Mouse (Mus musculus) ES-Bruce4 (cell line): ENCODE measurements at regions not wholly inside any gene's neighbourhood (a gene's known extent, or its start where the extent isn't known, plus 50 kb on each side); places are given as distances from the start of the nearest gene placed in this dataset.

Experiments
- H3K27ac ChIP-seq: 2 replicates; pipeline ENCODE4 v1.5.1; 2012; ENCODE audit warnings: low read length, inconsistent platforms; ENCODE audit not compliant: insufficient read depth
- H3K27me3 ChIP-seq: 2 replicates; pipeline ENCODE4 v1.6.1; 2012; ENCODE audit warnings: mild to moderate bottlenecking, low read length, inconsistent platforms; ENCODE audit not compliant: control insufficient read depth, poor library complexity, insufficient read depth, severe bottlenecking
- H3K36me3 ChIP-seq: 2 replicates; pipeline ENCODE4 v1.6.1; 2012; ENCODE audit warnings: inconsistent platforms, mild to moderate bottlenecking, low read length, moderate library complexity; ENCODE audit not compliant: control insufficient read depth, poor library complexity, insufficient read depth, severe bottlenecking
- H3K4me1 ChIP-seq: one replicate; pipeline ENCODE4 v1.8.1; 2011; ENCODE audit warnings: low read length; ENCODE audit not compliant: control insufficient read depth, insufficient read depth
- H3K4me3 ChIP-seq: 2 replicates; pipeline ENCODE4 v1.5.1; 2011; ENCODE audit warnings: low read depth, mild to moderate bottlenecking, low read length
- H3K9ac ChIP-seq: 2 replicates; pipeline ENCODE4 v1.6.1; 2012; ENCODE audit warnings: low read depth, mild to moderate bottlenecking, inconsistent platforms; ENCODE audit not compliant: poor library complexity, severe bottlenecking
- H3K9me3 ChIP-seq: replicated peaks from 2 replicates; pipeline ENCODE4 v1.6.1; 2012; ENCODE audit warnings: mild to moderate bottlenecking, low read length, inconsistent platforms; ENCODE audit not compliant: control insufficient read depth, poor library complexity, insufficient read depth, severe bottlenecking
- CTCF ChIP-seq: IDR thresholded peaks from one replicate; pipeline ENCODE4 v1.8.1; 2011; ENCODE audit warnings: low read depth, low read length
- EP300 ChIP-seq: IDR thresholded peaks from 2 replicates; pipeline ENCODE4 v1.6.1; 2011; ENCODE audit warnings: low read depth, low read length; ENCODE audit not compliant: insufficient read depth
- POLR2A ChIP-seq: IDR thresholded peaks from one replicate; pipeline ENCODE4 v1.8.1; 2011; ENCODE audit warnings: low read length; ENCODE audit not compliant: insufficient read depth

GRCm38 (mm10) chr10:117534478-117534877 lies 94.8 kb upstream of the Cpm start:
- no peaks in the 10 kb centered on the region for H3K36me3 ChIP-seq
- no peak overlapping the region for H3K4me3 ChIP-seq
- no peaks in the 10 kb centered on the region for H3K27me3 ChIP-seq
- no peak for TF ChIP-seq CTCF
- no peak for TF ChIP-seq EP300
- TF ChIP-seq POLR2A, result no peak
- H3K9ac ChIP-seq, result no peak overlapping the region
- no peaks in the 10 kb centered on the region for H3K4me1 ChIP-seq
- H3K27ac ChIP-seq, result no peak overlapping the region
- no peaks in the 10 kb centered on the region for H3K9me3 ChIP-seq

GRCm38 (mm10) chr10:117533541-117534386 lies 95.5 kb upstream of the Cpm start:
- Histone ChIP-seq H3K27ac (no peak overlapping the region), H3K9me3 (no peaks in the 10 kb centered on the region), H3K4me3 (no peak overlapping the region), H3K9ac (no peak overlapping the region), H3K36me3 (no peaks in the 10 kb centered on the region), H3K4me1 (no peaks in the 10 kb centered on the region), H3K27me3 (no peaks in the 10 kb centered on the region)
- no peak for TF ChIP-seq EP300
- TF ChIP-seq POLR2A, result no peak
- TF ChIP-seq CTCF, result no peak

GRCm38 (mm10) chr10:117532750-117533540 lies 96.4 kb upstream of the Cpm start:
- Histone ChIP-seq H3K36me3 (no peaks in the 10 kb centered on the region), H3K4me1 (no peaks in the 10 kb centered on the region), H3K9ac (no peak overlapping the region), H3K27ac (no peak overlapping the region), H3K9me3 (no peaks in the 10 kb centered on the region), H3K4me3 (no peak overlapping the region), H3K27me3 (no peaks in the 10 kb centered on the region)
- TF ChIP-seq POLR2A, result no peak
- TF ChIP-seq CTCF, result no peak
- no peak for TF ChIP-seq EP300

DNA sequence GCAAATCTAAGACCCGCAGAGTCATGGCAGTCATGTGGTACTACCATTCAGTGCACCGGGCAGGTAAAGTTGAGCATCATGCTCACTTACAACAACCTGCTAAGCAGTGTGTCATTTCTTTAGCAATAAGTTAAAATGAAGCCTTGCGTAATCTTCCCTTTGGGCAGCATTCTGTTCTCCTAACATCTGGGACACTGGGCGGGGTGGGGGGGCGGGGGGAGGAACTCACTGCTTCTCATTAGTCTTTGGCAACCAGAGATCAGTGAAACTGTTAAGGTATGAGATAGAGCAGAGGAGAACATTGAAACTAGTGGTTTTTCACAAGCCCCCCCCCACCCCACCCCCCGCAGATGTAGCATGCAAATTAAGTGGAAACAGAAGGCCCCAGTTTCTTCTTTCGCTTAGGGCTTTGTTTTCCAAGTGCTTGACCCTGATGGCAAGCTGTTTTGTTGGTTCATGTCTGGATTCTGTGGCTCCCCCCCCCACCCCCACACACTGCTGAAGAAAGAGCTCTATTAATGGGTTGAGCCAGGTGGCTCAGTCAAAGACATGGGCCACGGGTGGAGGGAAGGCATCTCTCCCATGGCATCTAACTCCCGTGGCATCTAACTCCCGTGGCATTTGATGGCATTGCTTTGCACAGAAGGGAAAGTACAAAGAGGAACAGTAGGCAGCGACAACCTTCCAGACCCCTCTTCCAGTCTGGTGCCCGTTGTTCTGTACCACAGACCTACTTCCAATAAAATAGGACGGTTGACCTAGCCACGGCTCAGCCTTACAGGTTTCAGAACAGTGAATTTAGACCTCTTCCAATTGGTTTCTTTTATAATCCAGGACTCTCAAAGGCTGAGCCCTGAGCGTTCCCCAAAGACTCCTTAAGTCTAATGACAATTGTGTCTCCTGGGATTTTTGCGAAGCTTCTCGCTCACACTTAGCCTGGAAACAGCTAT lies 97.2 kb upstream of the Cpm start:
- TF ChIP-seq CTCF (no peak), EP300 (no peak), POLR2A (no peak)
- no peak overlapping the region for H3K27ac ChIP-seq

DNA sequence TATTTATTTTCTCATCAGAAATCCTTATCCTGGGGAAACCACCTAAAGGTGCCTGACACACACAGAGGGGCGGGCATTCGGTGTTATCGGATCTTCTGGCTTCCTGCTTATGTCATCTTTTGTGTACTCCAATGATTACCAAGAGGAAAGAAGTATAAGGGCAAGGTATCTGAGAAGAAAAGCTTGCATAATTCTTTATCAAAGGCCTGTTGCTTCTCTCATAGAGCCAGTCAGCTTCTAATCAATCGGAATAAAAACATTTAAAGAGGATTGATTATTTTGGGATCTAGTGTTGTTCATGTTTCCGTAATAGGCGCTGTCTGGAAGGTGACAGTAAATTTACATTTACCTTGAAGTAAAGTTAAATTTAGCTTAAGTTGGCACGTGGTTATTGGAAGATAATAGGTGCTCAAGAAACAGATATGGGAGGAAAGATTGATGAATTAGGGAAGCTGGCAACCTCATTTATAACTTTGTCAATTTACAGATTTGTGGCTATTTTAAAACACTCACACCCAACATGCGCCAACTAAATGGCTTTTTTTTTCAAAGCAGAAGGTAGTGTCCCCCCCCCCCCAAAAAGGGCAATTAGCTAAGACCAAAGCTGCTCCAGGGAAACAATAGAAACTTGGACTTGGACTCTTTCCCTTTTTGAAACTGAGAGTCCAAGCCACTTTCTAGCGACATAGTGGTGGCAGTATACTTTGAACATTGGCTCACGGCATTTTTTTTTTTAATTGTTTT lies 98.3 kb upstream of the Cpm start:
- Histone ChIP-seq H3K4me1 (no peaks in the 10 kb centered on the region), H3K27me3 (no peaks in the 10 kb centered on the region), H3K9me3 (no peaks in the 10 kb centered on the region), H3K9ac (no peak overlapping the region), H3K36me3 (no peaks in the 10 kb centered on the region), H3K4me3 (no peak overlapping the region), H3K27ac (no peak overlapping the region)
- no peak for TF ChIP-seq CTCF
- no peak for TF ChIP-seq EP300
- no peak for TF ChIP-seq POLR2A

More for the DNA sequence above, 97.2 kb upstream of the Cpm start:
- H3K4me1 ChIP-seq, result no peaks in the 10 kb centered on the region
- H3K27me3 ChIP-seq, result no peaks in the 10 kb centered on the region
- H3K4me3 ChIP-seq, result no peak overlapping the region
- H3K9ac ChIP-seq, result no peak overlapping the region
- no peaks in the 10 kb centered on the region for H3K36me3 ChIP-seq
- H3K9me3 ChIP-seq, result no peaks in the 10 kb centered on the region
